Mouse (Mus musculus): ENCODE measurements at regions not wholly inside any gene's neighbourhood (a gene's known extent, or its start where the extent isn't known, plus 50 kb on each side); places are given as distances from the start of the nearest gene placed in this dataset.
A peak's percentile ranks its signal among the peaks of the same experiment; 100 is the strongest.

DNA sequence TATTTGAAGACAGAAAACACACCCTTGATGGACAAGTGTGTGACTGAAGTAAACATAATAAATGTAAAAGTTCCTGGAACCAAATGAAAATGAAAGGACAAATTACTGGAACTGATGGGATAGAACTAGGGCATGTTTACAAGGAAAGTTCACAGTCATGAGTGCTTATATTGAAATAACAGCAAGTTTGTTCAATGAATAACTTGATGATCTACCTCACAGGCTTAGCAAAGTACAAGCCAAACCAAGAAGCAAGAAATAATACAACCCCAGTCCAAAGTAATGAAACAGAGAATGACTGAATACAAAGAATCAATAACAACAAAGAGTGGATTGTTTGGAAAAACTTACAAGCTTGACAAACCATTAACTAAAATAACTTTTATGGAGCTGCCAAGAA is 56.2 kb downstream of the Gm379 start:
- DNase-seq = no peak

DNA sequence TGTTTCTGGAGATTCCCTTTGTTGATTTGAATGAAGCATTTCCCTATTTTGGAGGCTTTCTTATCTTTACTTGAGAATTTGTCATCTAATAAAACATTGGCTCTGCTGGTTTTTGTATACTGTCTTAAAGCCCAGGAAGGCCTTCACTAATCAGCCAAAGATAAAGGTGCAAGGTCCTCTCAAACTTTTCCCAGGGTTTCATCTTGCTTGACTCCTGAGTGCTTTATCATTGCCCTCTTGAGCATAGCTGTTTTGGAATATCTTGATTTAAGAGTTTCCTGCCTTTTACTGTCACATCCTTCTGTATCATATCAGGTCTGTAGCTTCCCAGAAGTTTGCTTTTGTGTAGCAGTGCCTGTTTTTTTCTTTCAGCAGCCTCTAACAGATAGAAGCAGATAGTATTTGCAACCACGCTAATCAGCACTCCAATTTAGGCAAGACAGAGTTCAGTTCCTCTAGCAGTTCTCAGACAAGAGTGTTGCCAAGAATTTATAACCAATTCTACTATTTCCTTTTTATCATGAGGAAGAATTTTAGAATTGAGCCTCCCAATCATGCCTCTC is 64.7 kb downstream of the Gm379 start:
- no peak for DNase-seq

DNA sequence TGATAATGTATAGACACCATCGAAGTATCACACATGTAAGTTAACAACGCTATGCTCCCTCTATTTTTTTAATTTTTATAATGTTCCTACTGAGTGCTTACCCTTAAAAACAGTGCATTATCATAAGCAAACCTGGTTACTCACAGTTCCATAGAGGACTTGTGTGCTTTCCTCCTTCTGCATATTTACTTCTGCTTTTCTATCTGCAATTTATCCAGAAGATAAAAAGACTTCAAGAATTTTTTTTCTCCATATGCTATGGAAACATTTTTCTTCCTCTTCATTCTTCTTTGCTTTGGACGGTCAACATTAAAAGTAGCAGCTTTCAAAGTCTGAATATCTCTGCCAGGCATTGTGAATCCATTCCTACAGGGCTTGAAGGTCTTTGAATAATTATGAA is 102.7 kb downstream of the Gm379 start:
- DNase-seq = no peak

DNA sequence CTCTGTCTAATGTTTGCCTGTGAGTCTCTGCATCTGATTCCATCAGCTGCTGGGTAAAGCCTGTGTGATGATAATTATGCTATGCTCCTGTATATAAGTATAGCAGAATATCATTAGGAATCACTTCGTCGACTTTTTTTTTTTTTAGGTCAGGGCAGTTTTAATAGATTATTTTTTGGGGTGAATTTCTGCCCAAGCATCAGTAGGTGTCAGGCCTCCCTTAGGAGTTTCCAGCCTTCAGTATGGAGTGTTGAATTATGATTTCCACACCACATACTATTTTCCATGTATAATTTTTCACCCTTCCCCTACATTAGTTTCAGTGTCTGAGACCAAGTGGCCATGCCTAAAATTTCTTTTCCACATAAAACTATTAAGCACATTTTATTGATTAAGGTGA is 121.5 kb downstream of the Gm379 start:
- DNase-seq = no peak

DNA sequence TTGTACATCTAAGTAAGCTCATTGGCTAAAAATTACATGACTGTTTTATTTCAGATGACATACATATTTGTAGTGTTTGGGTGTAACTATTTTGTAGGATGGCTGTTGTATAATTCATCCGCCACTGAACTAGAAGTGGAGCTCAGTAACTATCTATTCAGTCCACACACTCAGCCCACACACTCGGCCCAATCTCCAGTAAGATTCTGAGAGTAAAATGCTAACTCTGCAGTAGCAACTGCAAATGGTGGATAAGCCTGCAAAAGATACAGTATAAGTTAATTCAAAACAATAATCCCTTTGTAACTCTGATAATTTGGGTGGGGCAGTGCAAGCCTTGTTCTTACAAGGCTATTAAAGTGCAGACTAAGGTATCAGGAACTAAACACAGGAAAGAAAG is 123.3 kb downstream of the Gm379 start:
- DNase-seq = no peak

DNA sequence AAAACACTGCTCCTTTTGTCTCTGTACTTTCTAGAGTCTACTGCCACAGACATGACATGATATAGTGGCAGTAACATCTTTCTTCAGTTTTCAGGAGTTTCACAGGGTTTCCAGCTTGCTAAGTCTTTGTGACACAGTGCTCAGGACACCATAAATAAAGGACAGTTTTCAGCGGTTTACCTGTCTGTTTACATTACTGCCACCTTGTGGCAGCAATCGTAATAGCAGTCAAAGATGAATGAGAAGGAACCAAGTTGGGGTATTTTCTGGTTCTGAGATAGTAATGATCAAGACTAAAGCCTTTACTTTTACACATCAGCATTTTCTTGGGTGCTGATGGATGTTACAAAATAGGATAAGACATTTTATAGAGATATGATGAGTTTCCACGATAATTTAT is 127.7 kb downstream of the Gm379 start:
- peak; percentile 64 to 70 for DNase-seq

Measured in cerebellum, postnatal 10 days (tissue).